Mouse (Mus musculus) layer of hippocampus, postnatal 36 days (tissue): ENCODE measurements at regions not wholly inside any gene's neighbourhood (a gene's known extent, or its start where the extent isn't known, plus 50 kb on each side); places are given as distances from the start of the nearest gene placed in this dataset.

Experiments
- DNase-seq, 2 experiments: peaks; one replicate each; pipeline ENCODE4 v3.0.0; 2022

DNA sequence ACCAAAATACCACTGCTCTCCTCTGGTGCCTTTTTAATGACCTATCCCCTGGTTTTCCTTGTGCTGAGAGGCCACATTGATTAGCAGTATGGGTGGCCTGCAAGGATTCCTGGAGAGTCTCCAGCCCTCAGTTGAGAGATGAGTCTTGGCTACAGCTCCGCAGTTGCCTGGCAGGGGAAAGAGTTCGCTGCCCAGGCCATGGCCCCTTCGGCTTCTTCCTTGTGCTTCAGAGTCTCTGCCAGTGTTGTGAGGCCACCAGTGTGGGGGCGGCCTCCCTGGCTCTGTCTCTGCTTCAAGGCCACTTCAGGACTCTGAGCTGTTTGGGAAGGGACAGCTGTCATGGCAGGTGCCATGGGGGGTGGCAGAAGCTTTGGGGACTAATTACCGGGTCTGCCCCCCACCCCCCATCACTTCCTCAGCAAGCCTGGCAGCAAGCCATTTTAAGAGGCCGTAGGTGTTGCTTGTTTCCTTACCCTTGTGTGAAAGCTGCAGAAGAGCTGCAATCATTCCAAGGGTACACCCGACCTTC, 85.8 kb upstream of the Gria1 start:
- peak; percentile 11 for DNase-seq

DNA sequence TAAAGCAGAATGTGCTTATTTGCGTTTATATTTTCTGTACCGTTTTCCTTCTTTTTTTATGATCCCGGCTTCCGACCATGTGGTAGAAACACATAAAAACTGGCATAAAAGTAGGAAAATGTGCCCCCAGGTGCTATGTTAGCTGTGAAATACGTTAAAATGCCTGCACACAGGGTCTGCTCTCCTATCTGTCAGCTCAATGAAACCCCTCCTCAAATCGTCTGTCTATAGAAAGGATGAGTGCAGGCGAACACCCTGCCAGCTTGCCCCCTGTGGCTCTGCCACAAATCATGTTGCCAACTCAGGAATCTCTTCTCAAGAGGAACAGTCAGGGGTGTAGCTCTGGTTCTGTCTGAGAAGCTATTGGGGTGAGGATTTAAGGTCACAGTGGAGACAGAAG, 78.4 kb upstream of the Gria1 start:
- DNase-seq: no peak

DNA sequence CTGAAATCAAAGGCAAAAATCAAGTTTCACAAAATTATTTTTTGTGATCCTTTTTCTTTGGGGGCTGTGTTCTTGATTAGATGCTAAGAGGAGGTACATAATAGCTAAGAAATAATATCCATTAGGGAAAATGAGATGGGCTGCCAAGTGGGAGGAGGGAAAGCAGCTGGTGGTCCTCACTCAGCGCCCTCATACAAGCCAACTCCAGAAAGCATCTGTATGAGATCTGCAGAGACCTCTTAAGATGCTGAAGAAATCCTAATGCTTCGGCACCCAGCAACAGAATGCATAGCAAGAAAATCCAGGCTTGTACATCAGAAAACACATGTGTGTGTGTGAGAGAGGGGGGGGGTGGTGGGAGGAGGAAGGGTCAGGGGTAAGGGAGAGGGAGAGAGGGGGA, 58.8 kb upstream of the Gria1 start:
- DNase-seq: no peak

DNA sequence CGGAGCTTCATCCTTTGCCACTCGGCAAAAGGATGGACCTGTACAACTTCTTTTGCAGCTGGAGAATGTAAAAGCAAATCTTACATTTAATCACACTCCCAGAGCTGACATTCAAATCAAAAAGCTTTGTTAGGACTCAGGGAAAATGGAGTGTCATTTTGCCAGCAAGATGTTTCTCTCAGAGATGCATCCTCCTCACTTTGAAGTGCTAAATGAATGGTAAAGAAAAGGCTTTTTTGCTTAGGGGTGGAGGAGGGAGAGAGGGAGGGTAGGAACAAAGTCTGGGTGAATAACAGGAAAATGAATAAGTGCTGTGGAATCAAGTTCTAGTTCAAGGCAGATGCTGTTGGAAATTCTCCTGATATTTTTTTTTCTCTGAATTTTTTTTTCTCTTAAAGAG, 53.4 kb upstream of the Gria1 start:
- DNase-seq: no peak
